Mouse (Mus musculus) ES-Bruce4 (cell line): ENCODE measurements around the gene Pkdcc.

Experiments used
- CTCF ChIP-seq: IDR thresholded peaks from one replicate; pipeline ENCODE4 v1.8.1; 2011; ENCODE audit warnings: low read depth, low read length
- EP300 ChIP-seq: IDR thresholded peaks from 2 replicates; pipeline ENCODE4 v1.6.1; 2011; ENCODE audit warnings: low read depth, low read length; ENCODE audit not compliant: insufficient read depth
- POLR2A ChIP-seq: IDR thresholded peaks from one replicate; pipeline ENCODE4 v1.8.1; 2011; ENCODE audit warnings: low read length; ENCODE audit not compliant: insufficient read depth

GRCm38 (mm10) chr17:83200469-83200868, 14.6 kb upstream of the Pkdcc start:
- TF ChIP-seq CTCF: no peak
- no peak for TF ChIP-seq POLR2A
- no peak for TF ChIP-seq EP300
